Mouse (Mus musculus) neutrophil, adult 59 days (primary cell): ENCODE data around the gene Gpr156. TPM values are rescaled to one million over a fixed set of nuclear protein-coding genes. Genes with fewer than 3 reads are reported as not detected.

Experiments used
- total RNA-seq, 2 experiments: library from RNA; stranded (reverse); gene quantifications; 1 replicate in 1 of 2; 2 replicates in 1 of 2; pipeline ENCODE4 v1.2.4; 2023

The Gpr156 gene
- not detected for total RNA-seq

GRCm38 (mm10) chr16:37916138-37916817, at the start of gene Gpr156:
Gpr156 (plus strand) TSS chr16:37916496.

DNA sequence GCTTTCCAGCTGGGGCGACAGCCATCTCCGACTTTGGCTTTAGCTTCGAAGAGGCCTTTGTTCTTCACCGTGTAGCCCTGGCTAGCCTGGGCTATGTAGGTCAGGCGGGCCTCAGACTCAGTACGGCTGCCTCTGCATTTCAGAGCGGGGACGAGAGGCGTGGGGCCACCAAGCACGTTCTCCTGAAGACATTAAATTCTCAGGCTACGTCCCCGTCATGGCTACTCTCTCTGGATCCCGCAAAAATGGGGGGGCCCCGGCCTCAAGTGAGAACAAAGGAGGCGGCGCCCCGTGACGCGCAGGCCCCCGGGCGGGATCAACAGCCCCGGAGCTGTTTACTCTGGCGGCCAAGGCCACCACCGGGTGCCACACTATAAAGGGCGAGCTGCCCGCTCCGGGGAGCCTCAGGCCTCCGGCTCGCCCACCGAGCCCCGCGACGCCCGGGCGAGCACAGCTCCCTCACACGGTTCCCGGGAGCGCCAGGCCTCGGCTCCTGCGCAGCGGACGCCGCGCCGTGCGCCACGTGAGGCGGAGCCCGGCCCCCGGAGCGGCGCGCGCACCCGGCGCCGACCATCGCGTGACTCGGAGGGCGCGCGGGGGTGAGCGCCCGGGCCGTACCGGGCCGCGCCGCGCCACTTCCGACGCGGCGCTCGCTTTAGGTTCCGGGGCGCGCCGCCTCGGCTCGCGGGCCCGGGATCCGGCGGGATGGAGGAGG, 48.3 kb upstream of the Gpr156 start, which contains the start of gene Lrrc58:
Gene Lrrc58 (plus strand): TSS at position 599 of the 715 bp plus-strand sequence.

Other genes starting within 250 kb of the Gpr156 start
- gene Fstl1, start 139.6 kb upstream of the Gpr156 start, total RNA-seq = under 1 TPM; 0.53 to 0.62 TPM
- under 1 TPM in 1 of 2 experiments, not detected in 1; 0.33 TPM for gene Gm36028, start 55.4 kb upstream of the Gpr156 start, total RNA-seq
- 10 to 100 TPM; 22.4 to 26.7 TPM for gene Lrrc58, start 48.1 kb upstream of the Gpr156 start, total RNA-seq
- 10 to 100 TPM; 66.0 to 73.0 TPM for gene Gsk3b, start 172.5 kb downstream of the Gpr156 start, total RNA-seq